Mouse (Mus musculus) intestine, embryonic 16.5 days (tissue): ENCODE results near the gene Ncapg2. TPM values are rescaled to one million over a fixed set of nuclear protein-coding genes. Genes with fewer than 3 reads are reported as not detected.
A peak's percentile ranks its signal among the peaks of the same experiment; 100 is the strongest.

Experiments
- ATAC-seq: fragments of 200-750 bp; cut with Nextera tagmentation; 2 replicates; pipeline ENCODE4 v1.8.0; 2017; ENCODE audit warnings: moderate TSS enrichment, moderate library complexity
- H3K27ac ChIP-seq: fragments of 300-500 bp; sonication (generic); 2 replicates; pipeline ENCODE4 v1.5.1; 2014; ENCODE audit warnings: mild to moderate bottlenecking, low read length
- H3K27me3 ChIP-seq: fragments of 300-500 bp; sonication (generic); replicated peaks from 2 replicates; pipeline ENCODE4 v1.6.1; 2014; ENCODE audit warnings: low read length, control low read depth, mixed read lengths; ENCODE audit not compliant: control insufficient read depth, insufficient read depth
- H3K36me3 ChIP-seq: fragments of 300-500 bp; sonication (generic); 2 replicates; pipeline ENCODE4 v1.6.1; 2014; ENCODE audit warnings: low read length, control low read depth; ENCODE audit not compliant: control insufficient read depth, insufficient read depth
- H3K4me1 ChIP-seq: fragments of 300-500 bp; sonication (generic); 2 replicates; pipeline ENCODE4 v1.6.1; 2014; ENCODE audit warnings: low read length, control low read depth, mixed read lengths; ENCODE audit not compliant: control insufficient read depth, insufficient read depth
- H3K4me2 ChIP-seq: fragments of 300-500 bp; sonication (generic); 2 replicates; pipeline ENCODE4 v1.6.1; 2014; ENCODE audit warnings: low read depth, low read length, control low read depth
- H3K4me3 ChIP-seq: fragments of 300-500 bp; sonication (generic); 2 replicates; pipeline ENCODE4 v1.5.1; 2014; ENCODE audit warnings: mild to moderate bottlenecking, low read length
- H3K9ac ChIP-seq: fragments of 300-500 bp; sonication (generic); 2 replicates; pipeline ENCODE4 v1.6.1; 2014; ENCODE audit warnings: low read depth, low read length
- H3K9me3 ChIP-seq: fragments of 300-500 bp; sonication (generic); 2 replicates; pipeline ENCODE4 v1.6.1; 2016; ENCODE audit warnings: low read length, control low read depth; ENCODE audit not compliant: control insufficient read depth
- WGBS: fragments of 180-500 bp; shearing (Covaris S2); extraction: QIAGEN DNeasy Blood & Tissue Kit; methylation state at CpG from one replicate; pipeline ENCODE4 v1.1.7; 2014; 5-methylcytosine and 5-hydroxymethylcytosine counted together
- polyA plus RNA-seq: library from polyadenylated mRNA; unstranded; fragments of >200 nt; fragmentation: Nextera tagmentation; extraction: Ambion mirVana; gene quantifications from 2 replicates; pipeline ENCODE4 v1.2.1, GENCODE M21; 2015

The Ncapg2 gene
- polyA plus RNA-seq, 1 experiment from 2014 or later = 20.1 TPM

GRCm38 (mm10) chr12:116490575-116491356, 85.6 kb downstream of the Ncapg2 start:
- peaks cover 9% of the 10 kb centered on the region for H3K27me3 ChIP-seq
- no peaks in the 10 kb centered on the region for H3K36me3 ChIP-seq
- no peaks in the 10 kb centered on the region for H3K9me3 ChIP-seq
- peaks cover 7% of the 10 kb centered on the region for H3K4me1 ChIP-seq
- 65% methylated on average over 5 of the region's 5 CpGs for WGBS
- H3K27ac ChIP-seq = no peak overlapping the region
- no peak overlapping the region for H3K4me2 ChIP-seq
- H3K4me3 ChIP-seq = no peak overlapping the region
- ATAC-seq = peak; percentile 52
- H3K9ac ChIP-seq = no peak overlapping the region

GRCm38 (mm10) chr12:116498666-116499065, 93.5 kb downstream of the Ncapg2 start:
- ATAC-seq = no peak
- Histone ChIP-seq H3K27ac (no peak overlapping the region), H3K4me3 (no peak overlapping the region), H3K4me1 (no peaks in the 10 kb centered on the region), H3K4me2 (no peak overlapping the region), H3K9ac (no peak overlapping the region), H3K36me3 (no peaks in the 10 kb centered on the region), H3K9me3 (no peaks in the 10 kb centered on the region), H3K27me3 (no peaks in the 10 kb centered on the region)

GRCm38 (mm10) chr12:116500652-116501051, 95.5 kb downstream of the Ncapg2 start:
- Histone ChIP-seq H3K4me3 (no peak overlapping the region), H3K9ac (no peak overlapping the region), H3K4me2 (no peak overlapping the region), H3K4me1 (no peaks in the 10 kb centered on the region), H3K9me3 (no peaks in the 10 kb centered on the region), H3K27ac (no peak overlapping the region), H3K36me3 (no peaks in the 10 kb centered on the region), H3K27me3 (no peaks in the 10 kb centered on the region)
- 76% methylated on average over 11 of the region's 11 CpGs for WGBS
- ATAC-seq = no peak

GRCm38 (mm10) chr12:116512482-116512881, 107.3 kb downstream of the Ncapg2 start:
- Histone ChIP-seq H3K9ac (no peak overlapping the region), H3K27me3 (no peaks in the 10 kb centered on the region), H3K4me1 (no peaks in the 10 kb centered on the region), H3K4me2 (no peak overlapping the region), H3K4me3 (no peak overlapping the region), H3K27ac (no peak overlapping the region), H3K36me3 (no peaks in the 10 kb centered on the region), H3K9me3 (no peaks in the 10 kb centered on the region)
- no peak for ATAC-seq
- WGBS = 70% methylated on average over 1 of the region's 1 CpGs

Other genes starting within 250 kb of the Ncapg2 start
- gene Wdr60, start 142.4 kb upstream of the Ncapg2 start, polyA plus RNA-seq = 10.7 and 11.0 TPM in 2 replicates
- gene Gm11027, start 130.0 kb upstream of the Ncapg2 start, polyA plus RNA-seq = not detected in 2 replicates
- gene Esyt2, start 124.2 kb upstream of the Ncapg2 start, polyA plus RNA-seq = 15.7 and 18.0 TPM in 2 replicates
- 1.8 and 1.9 TPM in 2 replicates for gene Ptprn2, start 80.3 kb downstream of the Ncapg2 start, polyA plus RNA-seq